Mouse (Mus musculus) megakaryocyte, embryonic 14.5 days (primary cell): ENCODE results near the gene Prrx1. TPM values are rescaled to one million over a fixed set of nuclear protein-coding genes. Genes with fewer than 3 reads are reported as not detected.

Source experiments
- H3K27me3 ChIP-seq: replicated peaks from 2 replicates; pipeline ENCODE3; 2012; ENCODE audit warnings: inconsistent platforms
- H3K36me3 ChIP-seq: replicated peaks from 2 replicates; pipeline ENCODE3; 2012; ENCODE audit warnings: low read length, inconsistent platforms, mixed read lengths
- H3K4me1 ChIP-seq: 2 replicates; pipeline ENCODE4 v1.6.1; 2012; ENCODE audit warnings: inconsistent platforms
- H3K4me3 ChIP-seq: replicated peaks from 2 replicates; pipeline ENCODE3; 2012; ENCODE audit warnings: moderate library complexity, mild to moderate bottlenecking, inconsistent platforms
- H3K9me3 ChIP-seq: 2 replicates; pipeline ENCODE4 v1.6.1; 2012; ENCODE audit warnings: inconsistent platforms
- FLI1 ChIP-seq: IDR thresholded peaks from 2 replicates; pipeline ENCODE4 v1.6.1; 2012; ENCODE audit warnings: low read length, inconsistent platforms, mixed read lengths
- GATA1 ChIP-seq: IDR thresholded peaks from 3 replicates; pipeline ENCODE4 v1.6.1; 2012; ENCODE audit warnings: mixed read lengths, low read length, inconsistent platforms, borderline replicate concordance
- polyA plus RNA-seq: library from polyadenylated mRNA; stranded (reverse); fragments of >175 nt; gene quantifications from 2 replicates; pipeline ENCODE4 v1.2.3, GENCODE M21; 2012; ENCODE audit warnings: low replicate concordance; ENCODE audit not compliant: insufficient read depth

Gene Prrx1
- polyA plus RNA-seq, 1 experiment: not detected

DNA sequence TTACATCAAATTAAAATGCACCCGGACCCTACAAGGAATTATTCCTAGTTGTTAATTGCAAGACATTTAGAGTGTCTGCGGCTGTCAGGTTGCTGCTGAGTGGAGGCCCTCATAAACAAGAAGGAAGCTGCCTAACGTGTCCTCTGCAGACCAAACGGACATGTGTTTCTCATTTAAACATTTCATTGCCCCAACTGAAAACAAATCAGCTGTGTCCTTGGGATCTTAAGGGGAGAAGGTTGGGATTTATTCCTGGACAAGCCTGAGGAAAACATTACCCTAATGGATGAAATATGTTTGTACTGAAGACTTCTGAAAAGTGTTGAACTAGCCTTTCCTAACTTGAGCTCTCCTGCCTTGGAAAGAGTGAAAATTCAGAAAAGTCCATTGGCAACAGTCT is 74.6 kb downstream of the Prrx1 start:
- H3K4me1 ChIP-seq: no peaks in the 10 kb centered on the region
- no peak overlapping the region for H3K4me3 ChIP-seq
- TF ChIP-seq GATA1 (no peak), FLI1 (no peak)
- H3K27me3 ChIP-seq: no peaks in the 10 kb centered on the region
- H3K36me3 ChIP-seq: no peaks in the 10 kb centered on the region
- H3K9me3 ChIP-seq: no peaks in the 10 kb centered on the region

DNA sequence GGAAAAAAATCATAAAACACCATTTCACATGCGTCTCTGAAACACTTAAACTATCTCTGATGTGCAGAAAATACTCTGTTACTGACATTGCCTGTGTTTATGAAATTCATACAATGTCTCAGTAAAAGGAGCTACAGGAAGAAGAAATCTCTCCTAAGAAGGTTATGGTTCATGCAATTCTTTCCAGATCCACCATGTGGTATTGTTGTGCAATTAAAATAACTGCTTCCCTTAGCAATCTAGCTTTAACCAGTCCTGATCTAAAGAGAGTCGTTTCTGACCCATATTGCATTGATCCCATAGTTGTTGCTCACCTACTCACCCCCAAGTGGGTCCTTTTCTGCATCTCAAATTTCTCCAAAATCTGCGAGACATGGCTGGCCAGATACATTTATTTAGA is 82.3 kb downstream of the Prrx1 start:
- TF ChIP-seq FLI1 (no peak), GATA1 (no peak)
- no peaks in the 10 kb centered on the region for H3K36me3 ChIP-seq

DNA sequence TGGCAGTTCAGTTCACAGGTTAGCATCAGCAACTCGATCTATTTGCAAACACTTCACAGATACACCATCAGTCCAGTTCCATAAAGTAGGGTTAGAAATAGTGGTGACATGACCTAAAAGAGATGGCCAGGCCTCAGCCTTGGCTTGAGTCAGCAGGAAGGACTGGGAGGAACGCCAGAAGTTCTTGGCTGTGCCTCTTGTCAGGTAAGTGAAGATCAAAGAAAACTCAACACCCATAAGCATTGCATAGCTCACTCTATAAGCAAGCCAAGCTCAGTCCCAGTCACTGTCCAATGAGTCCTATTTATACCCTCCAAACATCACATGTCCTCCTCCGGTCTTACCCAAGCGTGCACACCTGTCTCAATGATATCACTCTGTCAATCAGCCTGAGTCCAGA is 87.2 kb downstream of the Prrx1 start:
- Histone ChIP-seq H3K4me3 (no peak overlapping the region), H3K36me3 (no peaks in the 10 kb centered on the region), H3K4me1 (no peaks in the 10 kb centered on the region), H3K27me3 (no peaks in the 10 kb centered on the region), H3K9me3 (peaks cover 6% of the 10 kb centered on the region)
- TF ChIP-seq GATA1: no peak
- TF ChIP-seq FLI1: no peak

More for the DNA sequence above, 82.3 kb downstream of the Prrx1 start:
- Histone ChIP-seq H3K4me3 (no peak overlapping the region), H3K4me1 (no peaks in the 10 kb centered on the region), H3K27me3 (no peaks in the 10 kb centered on the region), H3K9me3 (peaks cover 4% of the 10 kb centered on the region)

DNA sequence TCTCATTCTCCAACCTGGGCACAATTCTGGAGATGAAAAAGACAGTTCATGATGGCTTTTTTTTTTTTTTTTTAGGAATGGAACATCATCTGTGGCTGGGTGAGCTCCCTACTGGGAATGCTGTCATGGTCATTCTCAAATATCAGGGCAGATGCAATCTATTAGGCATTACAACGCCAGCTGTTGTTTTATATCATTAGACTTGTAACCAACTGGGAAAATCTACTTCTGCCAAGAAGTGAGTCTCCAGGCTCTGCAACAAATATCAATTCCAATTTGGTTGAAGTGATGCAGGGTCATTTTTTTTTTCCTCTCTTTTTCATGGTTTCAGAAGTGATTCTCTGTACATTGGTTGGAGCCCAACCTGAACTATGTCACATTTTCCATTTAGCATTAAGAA is 91.7 kb downstream of the Prrx1 start:
- H3K4me3 ChIP-seq: no peak overlapping the region
- H3K4me1 ChIP-seq: no peaks in the 10 kb centered on the region
- peaks cover 2% of the 10 kb centered on the region; the same call in 1 of the 2 replicates for H3K9me3 ChIP-seq
- no peaks in the 10 kb centered on the region for H3K27me3 ChIP-seq
- no peak for TF ChIP-seq GATA1
- TF ChIP-seq FLI1: no peak
- H3K36me3 ChIP-seq: no peaks in the 10 kb centered on the region

DNA sequence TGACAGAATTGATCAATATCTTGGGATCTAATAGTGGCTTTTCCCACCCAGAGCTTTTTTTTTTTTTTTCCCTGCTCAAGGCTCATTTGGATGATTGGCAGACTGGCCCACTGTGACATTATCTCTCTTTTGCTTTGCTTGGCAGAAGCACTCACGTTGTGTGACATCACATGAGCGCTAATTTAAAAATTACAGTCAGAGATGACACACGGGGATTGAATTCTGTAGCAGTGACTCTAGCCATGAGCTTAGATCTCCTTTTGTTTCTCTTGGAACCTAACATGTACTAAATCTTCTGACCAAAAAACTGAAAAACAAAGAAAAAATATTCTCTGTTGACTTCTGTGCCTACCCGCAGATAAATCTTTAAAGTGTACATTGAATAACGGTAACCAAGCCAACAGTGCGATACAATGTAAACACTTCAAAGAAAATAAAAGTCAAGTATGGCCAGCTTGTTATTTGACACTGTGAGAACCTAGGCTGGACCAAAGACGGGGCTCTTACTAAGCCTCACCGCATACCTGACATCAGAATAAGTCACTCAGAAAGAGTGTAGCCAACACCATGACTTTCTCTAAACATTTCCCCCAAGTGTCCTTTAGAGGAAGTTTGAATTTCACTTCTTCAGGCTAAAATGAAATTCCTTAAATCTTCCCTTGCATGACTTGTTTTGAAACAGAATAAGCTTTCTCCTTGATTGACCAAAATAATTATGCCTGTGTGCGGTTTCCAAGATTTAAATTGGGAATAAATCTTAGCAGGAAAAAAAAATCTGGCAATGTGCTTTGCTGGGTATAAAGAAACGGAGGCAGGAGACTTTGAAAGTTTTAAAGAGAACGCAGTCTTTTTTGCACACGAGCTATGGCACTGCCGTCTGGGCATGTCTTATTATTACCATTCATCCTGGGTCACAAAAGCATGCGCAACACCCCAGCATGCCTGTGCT is 104.3 kb downstream of the Prrx1 start:
- no peak for TF ChIP-seq GATA1
- no peak for TF ChIP-seq FLI1
- Histone ChIP-seq H3K36me3 (no peaks in the 10 kb centered on the region), H3K4me3 (no peak overlapping the region), H3K4me1 (no peaks in the 10 kb centered on the region), H3K27me3 (no peaks in the 10 kb centered on the region), H3K9me3 (peaks cover 5% of the 10 kb centered on the region; the same call in 1 of the 2 replicates)

DNA sequence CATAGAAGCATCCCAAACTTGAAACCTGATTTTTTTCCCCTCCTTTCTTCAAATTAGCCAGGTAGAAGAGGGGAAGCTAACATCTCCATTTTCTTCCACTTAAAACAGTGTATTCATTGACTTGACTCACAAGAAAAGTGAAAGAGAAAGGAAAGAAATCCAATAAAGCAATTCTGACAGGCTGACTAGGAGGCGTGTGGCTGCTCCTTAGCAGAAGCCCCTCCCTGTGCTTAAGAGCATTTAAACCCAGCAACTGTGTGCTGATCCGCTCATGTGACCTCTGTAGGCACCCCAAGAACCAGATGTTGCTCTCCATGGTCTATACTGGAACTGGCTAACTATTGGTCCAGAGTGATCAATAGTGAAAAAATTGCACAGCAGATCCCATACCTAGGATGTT is 114.7 kb downstream of the Prrx1 start:
- no peaks in the 10 kb centered on the region for H3K36me3 ChIP-seq
- no peaks in the 10 kb centered on the region for H3K27me3 ChIP-seq
- TF ChIP-seq FLI1 (no peak), GATA1 (no peak)
- H3K4me1 ChIP-seq: no peaks in the 10 kb centered on the region
- H3K9me3 ChIP-seq: 0 out of 2 replicates have a peak, but pooled peaks cover 5% of the 10 kb centered on the region
- no peak overlapping the region for H3K4me3 ChIP-seq

DNA sequence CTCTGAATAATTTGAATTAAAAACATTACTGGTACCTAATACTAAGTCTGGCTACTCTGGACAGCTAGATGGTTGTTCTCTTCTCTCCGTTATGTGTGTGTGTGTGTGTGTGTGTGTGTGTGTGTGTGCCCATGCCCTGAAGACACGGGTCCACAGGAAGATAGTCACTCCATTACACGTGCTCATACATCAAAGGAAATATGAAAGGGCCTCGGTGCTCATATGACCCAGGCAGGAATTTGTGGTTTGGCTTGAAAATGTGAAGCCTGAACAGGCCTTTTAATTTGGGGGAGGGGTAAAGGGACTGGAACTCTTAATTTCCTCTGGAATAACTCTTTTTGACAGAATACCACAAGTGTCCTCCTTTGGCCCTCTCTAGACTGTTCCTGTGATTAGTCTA is 115.5 kb downstream of the Prrx1 start:
- Histone ChIP-seq H3K27me3 (no peaks in the 10 kb centered on the region), H3K36me3 (no peaks in the 10 kb centered on the region), H3K4me3 (no peak overlapping the region), H3K4me1 (no peaks in the 10 kb centered on the region), H3K9me3 (0 out of 2 replicates have a peak, but pooled peaks cover 5% of the 10 kb centered on the region)
- TF ChIP-seq GATA1 (no peak), FLI1 (no peak)

Other genes with a start within 250 kb of the Prrx1 start
- not detected in 2 replicates for gene Mroh9, start 228.0 kb downstream of the Prrx1 start, polyA plus RNA-seq
- 0.26 TPM in 1 of 2 replicates, not detected in the other for gene Gorab, start 90.0 kb upstream of the Prrx1 start, polyA plus RNA-seq